11 mouse cellular contexts compared by ENCODE assay signal in the genomic region with DNA sequence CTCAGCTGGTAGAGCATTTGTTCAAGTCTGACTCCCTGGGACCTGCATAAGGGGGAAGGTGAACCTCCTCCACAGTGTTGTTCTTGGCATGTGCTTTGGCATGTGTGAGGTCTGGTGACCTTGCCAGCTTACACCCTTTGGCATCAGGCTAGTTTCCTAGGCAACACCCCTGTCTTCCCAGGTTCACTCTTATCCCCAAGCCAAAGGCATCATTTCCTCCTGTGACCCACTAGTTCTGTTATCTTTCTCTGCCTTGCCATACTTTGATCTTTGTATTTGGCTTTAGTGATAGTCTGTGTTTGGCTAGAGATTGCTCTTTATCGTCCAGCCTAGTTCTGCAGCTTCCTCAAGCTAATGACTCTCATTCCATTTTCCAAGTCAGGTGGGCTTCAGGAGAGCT. TPM values are rescaled to one million over a fixed set of nuclear protein-coding genes. Genes with fewer than 3 reads are reported as not detected.
DNase-seq lines count a peak whose midpoint lies in the region; ATAC-seq lines count a peak whose summit lies in the region.
"Had no signal": no experiment of that assay in that cellular context is flagged by ENCODE, and none has a peak within 500 bp of the region (broad histone marks: within the 10 kb centered on the region; RNA-seq: fewer than 3 reads in every experiment).

No protein-coding gene starts in this region.

- peak; percentile 97 for ATAC-seq in megakaryocyte progenitor cell, adult 5-6 weeks (replicated peaks; ENCODE audit: poor library complexity)
- ATAC-seq: hindbrain, postnatal 0 days; midbrain, embryonic 15.5 days had no signal

- DNase-seq in cerebellum, adult 9-11 months = peak; percentile 27
- DNase-seq in cerebellum, postnatal 4 days (ENCODE audit: low spot score in 2 of 2) = no peak
- peak; percentile 32 to 55 for DNase-seq in lung, adult 18-20 months
- DNase-seq in lung, postnatal 4 days = no peak
- peak; percentile 61 to 69 for DNase-seq in cerebellum, postnatal 10 days
- DNase-seq in spleen, postnatal 14 days (ENCODE audit: low spot score in 2 of 2) = no peak
- no peak for DNase-seq in adipocyte (ENCODE audit: low spot score)
- DNase-seq: thymus, postnatal 4 days had no signal

RNA-seq across cellular contexts. Expression of gene Cyb5b, which starts 7.4 kb away (rescaled TPM):
- 54.1 and 58.4 TPM in 2 replicates for total RNA-seq in megakaryocyte progenitor cell, adult 5-6 weeks (2015)
- total RNA-seq in megakaryocyte progenitor cell, adult 5-6 weeks (2017) = 61.0 and 67.1 TPM in 2 replicates

Comparison
In these comparisons a context has a peak if more than half of its experiments do, and no peak if none do; other contexts are left out.
1. DNase-seq: peak in cerebellum, adult 9-11 months (single experiment), lung, adult 18-20 months (2 of 2) and cerebellum, postnatal 10 days (2 of 2); none in cerebellum, postnatal 4 days (0 of 2), lung, postnatal 4 days (0 of 2), spleen, postnatal 14 days (0 of 2) and adipocyte (single experiment).